Mouse (Mus musculus) liver, embryonic 16.5 days (tissue): Measurements from ENCODE around the gene Gdpd5. TPM values are rescaled to one million over a fixed set of nuclear protein-coding genes. Genes with fewer than 3 reads are reported as not detected.

Experiments used
- ATAC-seq: fragments of 200-750 bp; cut with Nextera tagmentation; 2 replicates; pipeline ENCODE4 v1.8.0; 2017; ENCODE audit warnings: low read depth, mild to moderate bottlenecking, moderate number of reproducible peaks, moderate library complexity
- H3K27ac ChIP-seq: fragments of 300-500 bp; sonication (generic); 2 replicates; pipeline ENCODE4 v1.5.1; 2014; ENCODE audit warnings: mild to moderate bottlenecking, low read length
- H3K27me3 ChIP-seq: fragments of 300-500 bp; sonication (generic); 2 replicates; pipeline ENCODE4 v1.6.1; 2014; ENCODE audit warnings: low read depth, low read length, mixed read lengths; ENCODE audit not compliant: control insufficient read depth, insufficient read depth
- H3K36me3 ChIP-seq: fragments of 300-500 bp; sonication (generic); 2 replicates; pipeline ENCODE4 v1.6.1; 2014; ENCODE audit warnings: mild to moderate bottlenecking; ENCODE audit not compliant: control insufficient read depth, insufficient read depth
- H3K4me1 ChIP-seq: fragments of 300-500 bp; sonication (generic); 2 replicates; pipeline ENCODE4 v1.6.1; 2014; ENCODE audit warnings: low read depth, low read length, mixed read lengths; ENCODE audit not compliant: control insufficient read depth
- H3K4me2 ChIP-seq: fragments of 300-500 bp; sonication (generic); 2 replicates; pipeline ENCODE4 v1.6.1; 2014; ENCODE audit warnings: low read depth, low read length, mixed read lengths
- H3K4me3 ChIP-seq: fragments of 300-500 bp; sonication (generic); 2 replicates; pipeline ENCODE4 v1.5.1; 2014; ENCODE audit warnings: low read depth, mild to moderate bottlenecking, low read length
- H3K9ac ChIP-seq: fragments of 300-500 bp; sonication (generic); 2 replicates; pipeline ENCODE4 v1.6.1; 2014; ENCODE audit warnings: low read depth, low read length
- H3K9me3 ChIP-seq: fragments of 300-500 bp; sonication (generic); replicated peaks from 2 replicates; pipeline ENCODE4 v1.6.1; 2016; ENCODE audit warnings: low read length; ENCODE audit not compliant: control insufficient read depth
- WGBS: fragments of 180-500 bp; shearing (Covaris S2); extraction: QIAGEN DNeasy Blood & Tissue Kit; methylation state at CpG from one replicate; pipeline ENCODE4 v1.1.7; 2014; ENCODE audit not compliant: insufficient replicate concordance; 5-methylcytosine and 5-hydroxymethylcytosine counted together
- polyA plus RNA-seq: library from polyadenylated mRNA; unstranded; fragments of >200 nt; fragmentation: Nextera tagmentation; extraction: Ambion mirVana; gene quantifications from 2 replicates; pipeline ENCODE4 v1.2.1, GENCODE M21; 2015

Gdpd5 gene
- polyA plus RNA-seq, 1 experiment from 2014 or later: 2.1 TPM

DNA sequence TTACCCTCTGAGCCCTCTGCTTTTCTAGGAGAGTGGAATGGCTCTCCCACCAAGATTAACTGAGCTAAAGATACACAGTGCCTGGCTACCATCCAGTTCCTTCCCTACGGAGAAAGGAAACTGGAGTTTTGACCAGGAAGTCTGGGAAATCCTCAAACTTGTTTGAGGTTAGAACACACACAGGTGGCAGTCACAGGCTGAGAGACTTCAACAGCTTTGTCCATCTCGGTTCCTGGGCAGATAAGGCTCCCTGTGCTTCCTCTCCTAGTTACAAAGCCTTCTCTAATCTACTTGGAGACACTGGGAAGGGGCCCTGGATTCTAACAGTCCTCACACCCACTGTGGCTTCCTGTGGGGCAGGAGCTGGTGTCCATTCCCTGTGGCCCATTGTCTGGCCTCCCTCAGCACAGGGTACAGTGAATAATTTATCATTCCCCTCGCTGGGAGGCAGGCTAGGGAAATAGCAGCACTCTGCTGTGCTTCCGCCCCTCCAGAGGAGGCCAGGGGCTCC, 2.9 kb downstream of the Gdpd5 start:
- no peak overlapping the region for H3K4me3 ChIP-seq
- 25% methylated on average over 4 of the region's 4 CpGs for WGBS
- H3K9ac ChIP-seq: no peak overlapping the region
- H3K9me3 ChIP-seq: no peaks in the 10 kb centered on the region
- no peak for ATAC-seq
- no peaks in the 10 kb centered on the region for H3K36me3 ChIP-seq
- no peak overlapping the region for H3K4me2 ChIP-seq
- peaks cover 12% of the 10 kb centered on the region for H3K4me1 ChIP-seq
- H3K27me3 ChIP-seq: peaks cover 20% of the 10 kb centered on the region
- no peak overlapping the region for H3K27ac ChIP-seq

DNA sequence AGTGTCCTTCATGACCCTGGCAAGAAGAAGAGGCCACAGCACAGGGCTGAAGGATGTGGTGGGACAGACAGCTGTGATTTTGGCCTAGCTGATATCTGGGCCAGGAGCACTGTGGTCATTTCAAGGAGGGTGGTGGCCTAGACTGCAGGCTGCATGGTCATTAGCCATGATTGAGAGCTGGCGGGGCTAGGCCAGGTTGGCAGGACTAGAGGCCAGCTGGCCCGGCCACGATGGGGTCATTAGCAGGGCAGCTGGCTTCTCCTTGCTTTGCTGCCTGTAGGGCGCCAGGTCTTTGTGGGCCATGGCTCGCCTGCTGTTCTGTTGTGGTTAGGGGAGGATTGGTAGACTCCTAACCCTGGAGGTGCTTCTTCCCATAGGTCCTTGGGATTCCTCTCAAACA, 4.8 kb downstream of the Gdpd5 start:
- 56% methylated on average over 5 of the region's 5 CpGs for WGBS
- H3K4me3 ChIP-seq: no peak overlapping the region
- H3K9ac ChIP-seq: no peak overlapping the region
- H3K36me3 ChIP-seq: no peaks in the 10 kb centered on the region
- H3K4me1 ChIP-seq: peaks cover 9% of the 10 kb centered on the region
- no peak overlapping the region for H3K4me2 ChIP-seq
- peaks cover 20% of the 10 kb centered on the region for H3K27me3 ChIP-seq
- ATAC-seq: no peak
- H3K27ac ChIP-seq: no peak overlapping the region
- no peaks in the 10 kb centered on the region for H3K9me3 ChIP-seq

DNA sequence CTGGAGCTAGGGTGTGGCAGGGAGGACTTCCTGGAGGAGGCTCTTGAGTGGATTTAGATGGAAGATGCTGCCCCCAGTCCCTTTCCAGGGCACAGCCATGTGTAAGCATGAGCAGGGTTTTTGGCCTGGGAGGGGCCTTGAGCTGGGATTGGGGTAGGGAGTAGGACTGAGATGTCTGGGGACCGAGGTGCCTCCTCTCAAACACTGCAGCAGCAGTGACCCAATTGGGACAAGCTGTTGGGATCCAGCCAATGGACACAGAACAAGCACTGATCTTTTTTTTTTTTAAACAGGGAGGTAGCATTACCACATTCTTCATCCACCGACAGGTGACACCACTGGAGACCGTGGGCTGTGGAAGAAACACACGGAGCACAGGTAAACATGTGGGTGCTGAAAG, 5.6 kb downstream of the Gdpd5 start:
- Histone ChIP-seq H3K4me1 (peaks cover 5% of the 10 kb centered on the region), H3K27ac (no peak overlapping the region), H3K9ac (no peak overlapping the region), H3K4me3 (no peak overlapping the region), H3K9me3 (no peaks in the 10 kb centered on the region), H3K36me3 (no peaks in the 10 kb centered on the region), H3K4me2 (no peak overlapping the region), H3K27me3 (peaks cover 16% of the 10 kb centered on the region)
- no peak for ATAC-seq
- WGBS: 55% methylated on average over 4 of the region's 4 CpGs

DNA sequence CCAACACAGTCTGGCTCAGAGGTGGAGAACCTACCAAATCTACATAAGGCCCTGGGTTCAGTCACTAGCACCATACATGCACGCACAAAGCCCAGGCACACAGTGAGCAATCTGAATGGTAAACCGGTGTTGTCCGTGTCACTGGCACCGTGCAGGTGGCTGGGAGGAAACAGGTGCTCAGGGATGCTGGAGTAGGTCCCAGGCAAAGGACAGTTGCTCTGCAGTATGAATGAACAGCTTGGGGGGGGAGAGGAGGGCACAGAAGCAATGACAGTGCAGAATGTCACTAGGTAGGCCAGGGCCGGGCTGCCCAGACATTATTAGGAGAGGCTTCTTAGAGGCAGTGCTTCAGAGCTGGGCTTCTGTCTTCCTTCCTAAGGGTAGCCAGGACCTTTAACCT, 6.1 kb downstream of the Gdpd5 start:
- ATAC-seq: no peak
- peaks cover 11% of the 10 kb centered on the region for H3K27me3 ChIP-seq
- WGBS: 63% methylated on average over 5 of the region's 5 CpGs
- H3K9ac ChIP-seq: no peak overlapping the region
- H3K4me2 ChIP-seq: no peak overlapping the region
- H3K27ac ChIP-seq: no peak overlapping the region
- H3K36me3 ChIP-seq: no peaks in the 10 kb centered on the region
- H3K4me1 ChIP-seq: no peaks in the 10 kb centered on the region
- no peak overlapping the region for H3K4me3 ChIP-seq
- H3K9me3 ChIP-seq: no peaks in the 10 kb centered on the region

DNA sequence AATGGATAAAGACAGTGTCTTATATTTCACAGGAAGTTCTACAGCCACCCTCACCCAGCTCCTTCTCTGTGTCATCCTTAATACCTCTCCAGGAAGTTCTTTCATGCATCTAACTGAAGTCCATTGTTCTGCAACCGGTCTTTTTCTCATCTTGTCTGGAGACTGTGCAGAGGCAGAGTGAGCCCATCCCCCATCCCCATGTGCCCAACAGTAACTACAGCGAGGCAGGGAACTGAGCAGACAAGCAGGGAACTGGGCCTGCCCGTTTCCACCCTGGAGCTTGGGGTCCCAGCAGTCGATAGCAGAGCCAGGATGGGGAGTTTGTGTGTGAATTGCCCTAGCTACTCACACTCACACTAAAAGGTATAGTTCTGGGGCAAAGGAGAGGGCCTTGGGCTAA, 9.3 kb downstream of the Gdpd5 start:
- H3K36me3 ChIP-seq: no peaks in the 10 kb centered on the region
- no peak overlapping the region for H3K9ac ChIP-seq
- H3K27me3 ChIP-seq: no peaks in the 10 kb centered on the region
- no peak for ATAC-seq
- WGBS: 44% methylated on average over 4 of the region's 4 CpGs
- no peak overlapping the region for H3K27ac ChIP-seq
- H3K4me2 ChIP-seq: no peak overlapping the region
- H3K4me3 ChIP-seq: no peak overlapping the region
- no peaks in the 10 kb centered on the region for H3K9me3 ChIP-seq
- no peaks in the 10 kb centered on the region for H3K4me1 ChIP-seq

DNA sequence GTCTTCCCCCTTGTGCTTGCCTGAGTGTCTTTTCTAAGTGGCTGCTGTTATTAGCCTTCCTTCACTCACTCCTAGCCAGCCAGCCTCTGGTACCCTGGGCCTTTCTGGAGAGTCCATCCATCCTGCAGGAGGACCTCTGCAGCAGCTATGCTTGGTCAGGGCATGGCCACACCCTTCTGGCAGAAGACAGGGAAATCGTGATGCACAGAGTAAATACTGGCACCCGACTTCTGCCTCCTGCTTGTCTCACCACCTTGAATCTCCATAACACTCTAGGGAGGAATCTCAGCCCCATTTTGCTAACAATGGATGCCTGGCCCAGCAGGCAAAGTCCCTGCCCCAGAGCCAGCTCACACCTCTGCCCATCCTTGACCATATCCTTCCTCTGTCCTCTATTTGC, 11.5 kb downstream of the Gdpd5 start:
- no peaks in the 10 kb centered on the region for H3K4me1 ChIP-seq
- H3K36me3 ChIP-seq: no peaks in the 10 kb centered on the region
- no peak overlapping the region for H3K4me3 ChIP-seq
- H3K27me3 ChIP-seq: no peaks in the 10 kb centered on the region
- 49% methylated on average over 2 of the region's 2 CpGs for WGBS
- H3K27ac ChIP-seq: no peak overlapping the region
- no peak for ATAC-seq
- H3K9me3 ChIP-seq: no peaks in the 10 kb centered on the region
- H3K9ac ChIP-seq: no peak overlapping the region
- H3K4me2 ChIP-seq: no peak overlapping the region

DNA sequence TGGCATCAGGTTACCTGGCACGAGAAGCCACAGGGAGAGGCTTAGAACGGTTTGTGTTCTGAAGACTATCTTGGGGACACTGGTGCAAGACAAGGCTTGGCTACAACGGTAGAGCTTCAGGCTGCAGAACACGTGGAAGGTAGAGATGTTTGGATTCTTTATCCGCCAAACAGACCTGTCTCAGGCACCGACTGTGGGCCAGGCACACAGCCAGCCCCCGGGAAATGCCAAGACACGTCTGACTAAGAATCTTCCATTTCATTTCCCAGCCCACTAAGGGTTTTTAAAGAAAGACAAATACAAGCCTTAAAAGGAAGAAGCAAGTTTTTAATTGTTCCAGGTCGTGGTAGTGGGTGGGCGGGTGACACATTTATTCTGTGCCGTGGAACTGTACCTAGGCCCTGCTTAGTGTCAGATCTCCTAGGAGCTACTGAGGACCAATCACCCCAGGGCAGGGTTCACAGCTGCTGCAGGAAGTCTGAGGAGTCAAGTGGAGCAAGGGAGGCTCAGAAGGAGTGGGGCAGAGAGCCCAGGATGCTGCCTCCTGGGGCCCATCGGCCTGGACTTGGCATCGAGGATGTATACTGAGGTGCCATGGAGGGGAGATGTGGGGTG, 12.6 kb downstream of the Gdpd5 start:
- H3K4me1 ChIP-seq: no peaks in the 10 kb centered on the region
- H3K27ac ChIP-seq: no peak overlapping the region
- H3K27me3 ChIP-seq: no peaks in the 10 kb centered on the region
- no peak overlapping the region for H3K9ac ChIP-seq
- H3K4me3 ChIP-seq: no peak overlapping the region
- ATAC-seq: no peak
- 66% methylated on average over 13 of the region's 13 CpGs for WGBS
- no peaks in the 10 kb centered on the region for H3K36me3 ChIP-seq
- H3K9me3 ChIP-seq: no peaks in the 10 kb centered on the region
- H3K4me2 ChIP-seq: no peak overlapping the region

DNA sequence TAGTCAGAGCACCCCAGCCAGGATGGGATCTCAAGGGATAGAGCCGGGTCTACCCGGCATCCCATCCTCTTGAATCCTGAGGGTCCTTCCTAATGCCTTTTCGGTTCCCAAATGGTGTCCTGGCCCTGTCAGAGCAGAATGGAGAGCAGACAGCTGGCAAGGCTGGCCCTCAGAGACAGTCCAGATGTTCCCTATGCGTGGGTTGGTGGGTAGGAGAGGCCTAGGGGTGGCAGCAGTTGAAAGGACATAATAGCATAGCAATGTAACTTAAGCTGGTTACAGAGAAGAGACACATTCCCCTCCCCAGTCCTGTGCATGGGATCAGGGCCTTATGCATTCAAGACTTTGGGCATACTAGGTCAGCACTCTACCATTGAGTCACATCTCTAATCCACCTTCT, 14.2 kb downstream of the Gdpd5 start:
- no peak for ATAC-seq
- WGBS: 59% methylated on average over 4 of the region's 4 CpGs

DNA sequence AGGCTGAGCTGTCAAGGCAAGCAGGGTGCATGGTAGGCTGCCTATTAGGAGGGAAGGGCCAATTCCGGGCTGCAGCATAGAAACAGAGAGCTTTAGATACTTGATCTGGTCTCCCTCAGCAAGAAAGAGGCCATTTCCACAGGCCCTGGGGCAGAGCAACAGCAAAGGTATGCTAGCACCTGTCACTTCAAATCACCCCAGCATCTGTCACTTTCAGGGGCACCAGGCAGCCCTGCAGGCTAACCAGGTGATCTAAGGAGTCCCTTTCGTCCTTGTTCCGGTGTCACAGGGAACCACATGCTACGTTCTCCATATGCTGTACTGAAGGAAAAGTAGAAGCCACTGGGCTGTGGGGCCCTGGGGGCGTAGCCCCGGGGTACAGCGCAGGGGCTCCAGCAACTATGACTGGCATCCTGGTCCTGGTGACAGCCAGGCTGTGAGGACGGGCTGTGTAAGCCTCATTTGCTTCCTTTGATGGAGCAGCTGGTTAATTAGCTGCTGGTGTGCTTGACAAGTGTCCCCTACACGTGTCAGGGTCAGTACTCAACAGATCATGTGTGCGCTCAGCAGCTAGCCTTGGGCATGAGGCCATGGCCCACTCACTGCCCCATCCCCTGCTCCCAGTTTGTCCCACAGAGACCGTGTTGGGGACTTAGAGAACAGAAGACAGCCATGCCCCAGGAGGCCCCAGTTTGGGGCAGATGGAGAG, 14.8 kb downstream of the Gdpd5 start:
- Histone ChIP-seq H3K27me3 (no peaks in the 10 kb centered on the region), H3K36me3 (no peaks in the 10 kb centered on the region), H3K27ac (no peak overlapping the region), H3K4me3 (no peak overlapping the region), H3K9me3 (no peaks in the 10 kb centered on the region), H3K4me1 (no peaks in the 10 kb centered on the region), H3K9ac (no peak overlapping the region), H3K4me2 (no peak overlapping the region)
- ATAC-seq: no peak
- WGBS: 63% methylated on average over 11 of the region's 11 CpGs

More for the DNA sequence above, 14.2 kb downstream of the Gdpd5 start:
- Histone ChIP-seq H3K9ac (no peak overlapping the region), H3K4me3 (no peak overlapping the region), H3K27ac (no peak overlapping the region), H3K9me3 (no peaks in the 10 kb centered on the region), H3K36me3 (no peaks in the 10 kb centered on the region), H3K27me3 (no peaks in the 10 kb centered on the region), H3K4me2 (no peak overlapping the region), H3K4me1 (no peaks in the 10 kb centered on the region)
